Mouse (Mus musculus) adrenal gland, adult 18-20 months (tissue): ENCODE measurements around the gene Cyp3a13. TPM values are rescaled to one million over a fixed set of nuclear protein-coding genes. Genes with fewer than 3 reads are reported as not detected.
"Not testable (repeated sequence)": the region's sequence is repeated elsewhere in the genome, so short reads cannot be mapped to it uniquely, and the experiment has no call there.

Experiments used
- DNase-seq, 2 experiments: peaks; one replicate each; pipeline ENCODE4 v3.0.0; 2021 to 2022; ENCODE audit warnings: low spot score in 2 of 2
- long read RNA-seq, 2 experiments: library from polyadenylated mRNA; stranded (forward); transcript quantifications; one replicate each; pipeline ENCODE4 v2.0.0; 2021
- total RNA-seq, 2 experiments: library from RNA; stranded (reverse); gene quantifications; 1 replicate in 1 of 2; 2 replicates in 1 of 2; pipeline ENCODE4 v1.2.3; 2021

The Cyp3a13 gene
- under 1 TPM in 1 of 2 experiments, not detected in 1; 0.10 TPM for total RNA-seq
- long read RNA-seq, experiment 1 = 0 reads
- long read RNA-seq, experiment 2 = 0 reads

- no peak for DNase-seq
Observed at GRCm38 (mm10) chr5:137921532-137921931, at the start of gene Cyp3a13. Gene Cyp3a13 (minus strand): TSS chr5:137921619.

- DNase-seq = no peak
Observed at GRCm38 (mm10) chr5:137966492-137966891, 45.1 kb upstream of the Cyp3a13 start.

- DNase-seq = no peak
Observed at GRCm38 (mm10) chr5:137962945-137963344, 41.5 kb upstream of the Cyp3a13 start, which contains the start of gene Gjc3. Gene Gjc3 (minus strand): TSS chr5:137963098.

GRCm38 (mm10) chr5:137956404-137956803 is 35.0 kb upstream of the Cyp3a13 start:
- DNase-seq = no peak

GRCm38 (mm10) chr5:137951218-137951617 is 29.8 kb upstream of the Cyp3a13 start:
- peak; percentile 9 to 21 for DNase-seq

- DNase-seq = no peak
Observed at GRCm38 (mm10) chr5:137947303-137947702, 25.9 kb upstream of the Cyp3a13 start.

- no peak for DNase-seq
Observed at GRCm38 (mm10) chr5:137943133-137943532, 21.7 kb upstream of the Cyp3a13 start.

- DNase-seq = no peak
Observed at GRCm38 (mm10) chr5:137940948-137941347, 19.5 kb upstream of the Cyp3a13 start.

GRCm38 (mm10) chr5:137937238-137937637 is 15.8 kb upstream of the Cyp3a13 start:
- DNase-seq = no peak

GRCm38 (mm10) chr5:137936486-137936885 is 15.1 kb upstream of the Cyp3a13 start:
- no peak for DNase-seq

GRCm38 (mm10) chr5:137933934-137934333 is 12.5 kb upstream of the Cyp3a13 start:
- not testable (repeated sequence) for DNase-seq

- no peak for DNase-seq
Observed at GRCm38 (mm10) chr5:137928439-137928838, 7.0 kb upstream of the Cyp3a13 start.

- DNase-seq = no peak
Observed at GRCm38 (mm10) chr5:137922171-137922570, 752 bp upstream of the Cyp3a13 start.

- no peak for DNase-seq
Observed at GRCm38 (mm10) chr5:137915550-137915949, 5.9 kb downstream of the Cyp3a13 start.

GRCm38 (mm10) chr5:137914508-137914907 is 6.9 kb downstream of the Cyp3a13 start:
- DNase-seq = no peak

- no peak for DNase-seq
Observed at GRCm38 (mm10) chr5:137909564-137910262, 11.7 kb downstream of the Cyp3a13 start.

- DNase-seq = no peak
Observed at GRCm38 (mm10) chr5:137897812-137898211, 23.6 kb downstream of the Cyp3a13 start.

GRCm38 (mm10) chr5:137892954-137893353 is 28.5 kb downstream of the Cyp3a13 start:
- DNase-seq = no peak

GRCm38 (mm10) chr5:137887666-137888065 is 33.8 kb downstream of the Cyp3a13 start:
- DNase-seq = no peak

GRCm38 (mm10) chr5:137885894-137886293 is 35.5 kb downstream of the Cyp3a13 start:
- peak; percentile 40 to 47 for DNase-seq

- DNase-seq = no peak
Observed at GRCm38 (mm10) chr5:137883345-137883744, 38.1 kb downstream of the Cyp3a13 start.

- no peak for DNase-seq
Observed at GRCm38 (mm10) chr5:137882922-137883321, 38.5 kb downstream of the Cyp3a13 start.

- DNase-seq = peak in 1 of 2 experiments; percentile 45
Observed at GRCm38 (mm10) chr5:137877860-137878259, 43.6 kb downstream of the Cyp3a13 start.
